Mouse (Mus musculus) A20 (cell line): ENCODE results near the gene Gm5431.
"Not testable (repeated sequence)": the region's sequence is repeated elsewhere in the genome, so short reads cannot be mapped to it uniquely, and the experiment has no call there.

Experiments
- DNase-seq: peaks from one replicate; pipeline ENCODE4 v3.0.0-alpha.2; 2011; ENCODE audit warnings: low read depth, low spot score

The Gm5431 gene

DNA sequence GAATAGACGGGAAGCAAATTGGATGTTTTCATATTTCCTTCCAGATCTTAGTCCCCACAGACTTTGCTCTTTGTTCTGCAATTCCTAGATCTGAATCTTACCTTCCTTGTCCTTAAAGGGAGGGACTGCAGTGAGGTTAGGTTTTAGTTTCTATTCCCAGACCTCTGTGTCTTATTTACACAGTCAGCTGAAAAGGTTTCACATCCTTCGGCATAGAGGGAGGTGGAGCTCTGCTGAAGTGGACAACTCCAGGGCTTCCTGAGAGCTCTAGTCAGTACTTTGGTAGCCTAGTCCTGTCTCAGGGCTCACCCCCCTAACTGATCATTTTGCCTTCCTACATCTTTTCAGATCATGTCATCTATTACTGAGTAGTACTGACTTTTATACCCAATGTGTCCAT lies at the start of gene Gm5431:
TSS of gene Gm5431 (minus strand) at position 194 of the 400 bp plus-strand sequence.
- DNase-seq, result peak; percentile 30

GRCm38 (mm10) chr11:48946090-48946489 lies 44.1 kb upstream of the Gm5431 start, which contains the start of gene Psme2b:
TSS of gene Psme2b (minus strand) at chr11:48946190.
- DNase-seq, result not testable (repeated sequence)

GRCm38 (mm10) chr11:48939286-48939685 lies 37.3 kb upstream of the Gm5431 start:
- not testable (repeated sequence) for DNase-seq

DNA sequence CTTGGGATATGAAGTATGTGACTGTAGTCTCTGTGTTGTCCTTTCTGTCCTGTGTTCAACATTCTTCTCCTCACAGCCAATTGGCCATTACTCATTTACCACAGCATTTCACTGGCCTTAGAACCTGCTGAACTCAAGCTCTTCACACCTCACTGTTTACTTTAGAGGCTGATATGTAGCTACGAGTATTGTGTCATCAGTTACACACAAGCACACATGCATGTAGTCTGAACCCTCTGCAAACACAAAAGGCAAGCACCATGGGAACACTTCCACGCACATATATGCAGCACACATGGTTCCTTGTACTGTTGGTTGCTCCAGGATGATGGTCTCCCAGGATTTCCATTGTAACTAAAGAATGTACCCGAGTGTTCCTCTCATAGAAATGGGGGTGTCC lies 33.3 kb upstream of the Gm5431 start:
- DNase-seq, result not testable (repeated sequence)

GRCm38 (mm10) chr11:48933923-48934322 lies 31.9 kb upstream of the Gm5431 start:
- not testable (repeated sequence) for DNase-seq

GRCm38 (mm10) chr11:48933422-48933821 lies 31.4 kb upstream of the Gm5431 start:
- DNase-seq, result not testable (repeated sequence)

GRCm38 (mm10) chr11:48928068-48928467 lies 26.1 kb upstream of the Gm5431 start:
- not testable (repeated sequence) for DNase-seq

DNA sequence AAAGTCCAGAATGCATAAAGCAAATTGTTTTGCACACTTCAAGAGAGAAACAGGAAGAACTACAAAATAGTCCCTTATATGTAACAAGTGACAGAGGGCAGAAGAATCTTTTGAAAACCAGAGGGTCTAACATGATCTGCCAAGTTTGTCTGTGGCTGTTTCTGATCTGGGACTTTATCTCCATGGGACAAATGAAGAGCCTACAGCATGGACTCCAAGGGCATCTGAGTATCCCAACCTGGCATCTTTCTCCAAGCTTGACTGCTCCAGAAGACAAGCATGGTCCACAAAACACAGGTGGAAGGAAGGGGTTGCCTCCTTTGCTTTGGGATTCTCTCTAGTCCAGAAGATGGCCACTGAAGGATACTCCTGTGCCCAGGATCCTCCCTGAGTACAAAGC lies 24.4 kb upstream of the Gm5431 start:
- not testable (repeated sequence) for DNase-seq

DNA sequence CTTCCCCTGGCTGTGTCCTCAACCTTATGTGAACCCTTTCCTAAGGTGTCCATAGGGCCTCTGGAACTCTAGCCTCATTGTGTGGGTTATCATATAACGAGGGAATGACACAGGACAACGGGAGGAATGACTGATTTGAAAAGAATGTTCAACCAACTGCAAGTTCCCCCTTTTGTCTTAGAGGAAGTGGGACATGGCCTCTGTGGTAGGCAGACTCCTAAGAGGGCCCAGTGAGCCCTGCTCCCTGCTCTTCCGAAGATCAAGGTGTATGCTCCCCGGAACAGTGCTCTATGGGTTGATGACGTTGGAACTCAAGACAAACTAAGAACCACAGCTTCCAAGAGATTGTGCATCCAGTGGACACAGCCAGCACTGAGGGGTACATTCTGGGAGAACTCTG lies 21.8 kb upstream of the Gm5431 start:
- DNase-seq, result not testable (repeated sequence)

- DNase-seq, result no peak
Observed at GRCm38 (mm10) chr11:48918380-48918779, 16.4 kb upstream of the Gm5431 start.

- peak; percentile 32 for DNase-seq
Observed at GRCm38 (mm10) chr11:48913611-48914010, 11.6 kb upstream of the Gm5431 start.

- DNase-seq, result no peak
Observed at GRCm38 (mm10) chr11:48908459-48908858, 6.4 kb upstream of the Gm5431 start.

- peak; percentile 46 for DNase-seq
Observed at GRCm38 (mm10) chr11:48901567-48901930, 465 bp downstream of the Gm5431 start.

DNA sequence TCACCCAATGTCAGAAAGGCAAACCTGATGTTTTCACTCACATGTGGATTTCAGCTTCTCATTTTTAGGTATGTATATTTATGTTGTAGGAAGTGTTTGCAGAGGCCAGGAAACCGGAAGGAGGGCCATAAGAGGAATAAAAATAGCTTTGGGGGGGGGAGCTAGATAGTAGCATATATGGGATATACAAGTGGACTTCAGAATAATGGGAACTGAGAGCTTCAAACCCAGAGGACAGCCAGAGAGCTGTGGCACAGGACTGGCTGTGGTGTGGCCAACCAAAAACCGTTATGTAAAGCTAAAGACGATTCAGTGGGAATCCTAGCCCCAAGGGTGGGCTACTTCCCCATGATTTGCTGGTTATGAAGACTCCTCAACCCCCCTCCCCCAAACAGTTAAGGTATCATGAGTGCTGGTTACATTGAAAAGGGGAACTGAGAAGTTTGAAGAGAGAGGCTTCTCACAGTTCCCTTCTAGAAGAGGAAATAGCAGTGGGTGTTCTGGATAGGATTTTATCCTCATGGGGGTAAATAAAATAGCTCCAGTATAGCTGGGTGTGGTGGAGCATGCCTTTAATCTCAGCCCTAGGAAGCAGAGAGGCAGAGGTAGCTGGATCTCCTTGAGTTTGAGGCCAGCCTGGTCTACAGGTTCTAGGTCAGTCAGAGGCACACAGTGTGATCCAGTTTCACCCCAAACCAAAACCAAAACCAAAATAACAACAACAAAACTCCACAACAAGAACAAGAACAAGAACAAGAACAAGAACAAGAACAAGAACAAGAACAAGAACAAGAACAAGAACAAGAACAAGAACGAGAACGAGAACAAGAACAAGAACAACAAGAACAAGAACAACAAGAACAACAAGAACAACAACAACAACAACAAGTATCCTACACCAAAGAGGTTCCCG lies 1.1 kb downstream of the Gm5431 start:
- peak; percentile 66 for DNase-seq

- no peak for DNase-seq
Observed at GRCm38 (mm10) chr11:48898812-48899431, 3.1 kb downstream of the Gm5431 start.

- no peak for DNase-seq
Observed at GRCm38 (mm10) chr11:48876680-48877079, 25.3 kb downstream of the Gm5431 start.

GRCm38 (mm10) chr11:48875343-48875837 lies 26.6 kb downstream of the Gm5431 start:
- DNase-seq, result not testable (repeated sequence)

- DNase-seq, result peak; percentile 68
Observed at GRCm38 (mm10) chr11:48874465-48874864, 27.5 kb downstream of the Gm5431 start.

GRCm38 (mm10) chr11:48873591-48874290 lies 28.3 kb downstream of the Gm5431 start:
- no peak for DNase-seq

DNA sequence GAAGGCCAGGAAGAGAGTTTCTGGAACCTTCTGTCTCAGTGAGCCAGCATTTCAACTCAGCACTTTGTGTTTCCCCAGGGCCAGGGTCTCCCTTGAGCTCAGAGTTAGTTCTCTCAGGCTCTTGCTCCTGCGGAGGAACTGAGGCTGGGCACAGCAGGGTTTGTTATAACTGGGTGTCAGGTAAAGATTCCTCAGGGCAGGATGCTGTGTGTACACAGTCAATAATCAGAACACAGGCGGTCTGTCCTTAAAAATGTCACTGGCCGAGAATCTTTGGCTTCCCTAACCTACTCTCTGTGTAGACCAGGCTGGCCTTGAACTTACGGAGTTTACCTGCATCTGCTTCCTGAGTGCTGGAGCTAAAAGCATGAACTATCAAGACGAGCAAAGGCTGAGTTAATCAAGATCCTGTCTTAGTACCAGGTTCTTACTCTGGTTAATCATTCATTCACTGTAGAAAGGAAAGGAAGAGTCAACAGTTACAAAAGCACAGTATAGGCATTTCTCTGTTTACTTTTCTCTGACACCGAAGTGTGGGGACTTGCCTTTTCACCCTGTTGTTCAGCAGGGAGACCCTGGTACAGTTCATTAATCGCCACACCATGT lies 29.2 kb downstream of the Gm5431 start:
- no peak for DNase-seq

DNA sequence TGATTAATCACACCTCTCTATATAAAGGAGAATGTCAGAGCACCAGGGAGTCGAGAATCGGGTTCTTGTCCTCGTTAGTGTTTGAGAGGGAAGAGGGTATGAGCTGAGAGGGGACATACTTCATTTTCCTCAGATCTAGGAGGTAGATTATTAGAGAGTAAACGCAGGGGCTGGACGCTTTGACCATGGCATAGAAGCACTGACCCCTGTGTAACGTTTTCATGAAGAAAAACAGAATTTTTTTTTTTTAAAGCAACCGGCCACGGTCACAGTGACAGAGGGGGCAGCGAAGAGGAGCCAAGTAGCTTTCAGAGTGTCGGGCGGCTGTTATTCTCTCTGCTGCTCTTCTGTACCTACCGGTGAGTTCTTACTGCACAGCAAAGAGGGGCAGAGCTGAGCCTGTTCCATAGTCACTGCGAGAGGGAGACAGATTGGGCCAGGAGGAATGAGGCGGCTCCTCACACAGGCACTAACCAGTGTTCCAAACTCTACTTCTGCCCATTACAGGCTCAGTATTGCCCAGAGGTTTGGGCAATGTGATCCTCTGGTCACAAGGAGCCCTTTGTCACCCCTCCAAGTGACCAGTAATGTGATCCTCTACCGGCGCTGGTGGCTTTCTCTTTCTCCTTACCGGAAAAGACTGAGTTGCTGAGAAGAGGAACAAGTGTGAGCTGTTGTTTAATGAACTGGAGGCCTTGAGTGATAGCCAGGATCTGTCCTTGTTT lies 30.0 kb downstream of the Gm5431 start:
- DNase-seq, result no peak
